Mouse (Mus musculus): ENCODE measurements at regions not wholly inside any gene's neighbourhood (a gene's known extent, or its start where the extent isn't known, plus 50 kb on each side); places are given as distances from the start of the nearest gene placed in this dataset.

DNA sequence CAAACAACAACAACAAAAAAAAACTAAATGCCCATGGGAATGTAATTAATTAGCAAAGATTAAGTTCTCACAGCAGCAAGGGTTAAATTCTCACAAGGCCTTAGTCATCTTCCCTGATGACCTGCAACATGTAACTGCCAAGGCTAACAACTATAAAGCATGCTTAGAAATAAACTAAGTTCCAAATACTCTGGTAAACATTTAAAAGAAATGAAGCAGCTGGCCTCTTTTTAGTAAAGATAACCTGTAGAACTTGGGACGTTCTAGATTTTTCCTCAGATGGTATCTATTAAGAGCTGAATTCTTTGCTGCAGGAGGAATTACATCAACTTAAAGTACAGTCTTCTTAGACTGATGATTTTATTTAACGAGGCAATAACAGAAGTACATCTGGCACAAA, 433.1 kb upstream of the Acvr2a start:
- H3K27ac ChIP-seq (ENCODE audit: insufficient read depth, low read length), result no peak overlapping the region
- no peaks in the 10 kb centered on the region for H3K27me3 ChIP-seq (ENCODE audit: control insufficient read depth, insufficient read depth, low read length)
- no peak for TF ChIP-seq POLR2A (IDR thresholded peaks at IDR 0.05; ENCODE audit: borderline replicate concordance, insufficient read depth, low read length)
- TF ChIP-seq CTCF (IDR thresholded peaks at IDR 0.05; ENCODE audit: borderline replicate concordance, insufficient read depth, low read depth, low read length), result no peak
- 82% methylated on average over 2 of the region's 2 CpGs for WGBS
- H3K4me1 ChIP-seq (ENCODE audit: control insufficient read depth, insufficient read depth, low read length), result no peaks in the 10 kb centered on the region
- DNase-seq, result no peak
- H3K4me3 ChIP-seq (replicated peaks; ENCODE audit: insufficient read depth, low read depth, low read length), result no peak overlapping the region

DNA sequence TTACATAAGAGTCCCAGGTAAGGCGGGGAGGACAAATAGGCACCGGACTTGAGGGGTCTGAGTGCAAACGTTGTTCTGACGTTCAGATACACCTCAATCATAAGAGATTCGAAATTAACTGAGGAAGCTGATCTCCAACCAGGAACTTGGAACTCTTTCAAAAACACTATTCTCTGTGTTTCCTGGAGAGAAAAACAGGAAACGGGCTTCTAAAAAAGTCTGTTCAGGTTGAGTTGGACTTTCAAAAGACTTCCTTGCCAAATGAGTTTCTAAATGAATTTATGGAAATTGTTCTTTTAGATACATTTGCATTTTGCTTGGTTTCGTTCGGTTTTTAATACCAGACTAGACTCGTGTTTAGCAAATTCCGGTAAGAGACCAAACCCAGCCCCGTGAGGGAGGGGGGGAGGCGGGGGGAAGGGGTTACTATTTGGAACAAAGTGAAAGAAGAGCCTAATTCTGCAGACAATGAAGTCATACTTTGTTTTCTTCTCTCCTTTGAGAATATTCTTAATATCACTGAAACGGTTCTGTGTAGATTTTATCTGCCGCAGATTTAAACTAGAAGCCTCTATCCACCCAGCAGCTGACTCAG, 432.3 kb upstream of the Acvr2a start:
- 71% methylated on average over 14 of the region's 14 CpGs for WGBS
- Histone ChIP-seq H3K4me3 (replicated peaks; ENCODE audit: insufficient read depth, low read depth, low read length) (no peak overlapping the region), H3K4me1 (ENCODE audit: control insufficient read depth, insufficient read depth, low read length) (no peaks in the 10 kb centered on the region), H3K27ac (ENCODE audit: insufficient read depth, low read length) (no peak overlapping the region), H3K27me3 (ENCODE audit: control insufficient read depth, insufficient read depth, low read length) (no peaks in the 10 kb centered on the region)
- no peak for TF ChIP-seq POLR2A (IDR thresholded peaks at IDR 0.05; ENCODE audit: borderline replicate concordance, insufficient read depth, low read length)
- TF ChIP-seq CTCF (IDR thresholded peaks at IDR 0.05; ENCODE audit: borderline replicate concordance, insufficient read depth, low read depth, low read length), result no peak
- no peak for DNase-seq

- no peak for TF ChIP-seq CTCF (IDR thresholded peaks at IDR 0.05; ENCODE audit: borderline replicate concordance, insufficient read depth, low read depth, low read length)
- TF ChIP-seq POLR2A (IDR thresholded peaks at IDR 0.05; ENCODE audit: borderline replicate concordance, insufficient read depth, low read length), result no peak
- 92% methylated on average over 1 of the region's 1 CpGs for WGBS
- DNase-seq, result no peak
- no peak overlapping the region for H3K4me3 ChIP-seq (replicated peaks; ENCODE audit: insufficient read depth, low read depth, low read length)
- H3K27ac ChIP-seq (ENCODE audit: insufficient read depth, low read length), result no peak overlapping the region
- no peaks in the 10 kb centered on the region for H3K27me3 ChIP-seq (ENCODE audit: control insufficient read depth, insufficient read depth, low read length)
- H3K4me1 ChIP-seq (ENCODE audit: control insufficient read depth, insufficient read depth, low read length), result no peaks in the 10 kb centered on the region
These were observed 415.4 kb upstream of the Acvr2a start for GRCm38 (mm10) chr2:48398504-48398903.

DNA sequence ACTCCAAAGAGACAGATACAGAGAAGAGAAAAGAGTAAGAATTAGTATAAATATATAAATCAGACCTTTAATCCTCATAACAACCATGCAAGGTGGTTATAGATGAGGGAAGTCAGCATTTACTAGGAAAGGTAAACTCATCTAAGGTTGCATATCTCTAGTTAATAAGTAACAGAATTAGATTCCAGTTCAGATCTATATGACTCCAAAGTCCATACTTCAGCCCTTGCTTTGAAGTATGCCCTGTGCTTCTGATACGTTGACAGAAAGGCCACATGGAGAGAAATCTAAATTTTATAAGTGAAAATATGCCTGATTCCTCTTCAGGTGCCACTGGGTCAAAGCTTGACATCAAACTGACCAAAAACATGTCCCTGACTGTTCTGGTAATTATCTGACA, 414.7 kb upstream of the Acvr2a start:
- H3K4me3 ChIP-seq (replicated peaks; ENCODE audit: insufficient read depth, low read depth, low read length), result no peak overlapping the region
- no peak overlapping the region for H3K27ac ChIP-seq (ENCODE audit: insufficient read depth, low read length)
- 81% methylated on average over 1 of the region's 1 CpGs for WGBS
- H3K27me3 ChIP-seq (ENCODE audit: control insufficient read depth, insufficient read depth, low read length), result no peaks in the 10 kb centered on the region
- no peak for DNase-seq
- no peak for TF ChIP-seq CTCF (IDR thresholded peaks at IDR 0.05; ENCODE audit: borderline replicate concordance, insufficient read depth, low read depth, low read length)
- no peak for TF ChIP-seq POLR2A (IDR thresholded peaks at IDR 0.05; ENCODE audit: borderline replicate concordance, insufficient read depth, low read length)
- no peaks in the 10 kb centered on the region for H3K4me1 ChIP-seq (ENCODE audit: control insufficient read depth, insufficient read depth, low read length)

GRCm38 (mm10) chr2:48402813-48403212, 411.1 kb upstream of the Acvr2a start:
- TF ChIP-seq CTCF (IDR thresholded peaks at IDR 0.05; ENCODE audit: borderline replicate concordance, insufficient read depth, low read depth, low read length) (no peak), POLR2A (IDR thresholded peaks at IDR 0.05; ENCODE audit: borderline replicate concordance, insufficient read depth, low read length) (no peak)
- Histone ChIP-seq H3K4me1 (ENCODE audit: control insufficient read depth, insufficient read depth, low read length) (peaks cover 2% of the 10 kb centered on the region; the same call in 1 of the 2 replicates), H3K4me3 (replicated peaks; ENCODE audit: insufficient read depth, low read depth, low read length) (no peak overlapping the region), H3K27ac (ENCODE audit: insufficient read depth, low read length) (no peak overlapping the region), H3K27me3 (ENCODE audit: control insufficient read depth, insufficient read depth, low read length) (no peaks in the 10 kb centered on the region)
- 88% methylated on average over 2 of the region's 2 CpGs for WGBS
- no peak for DNase-seq

DNA sequence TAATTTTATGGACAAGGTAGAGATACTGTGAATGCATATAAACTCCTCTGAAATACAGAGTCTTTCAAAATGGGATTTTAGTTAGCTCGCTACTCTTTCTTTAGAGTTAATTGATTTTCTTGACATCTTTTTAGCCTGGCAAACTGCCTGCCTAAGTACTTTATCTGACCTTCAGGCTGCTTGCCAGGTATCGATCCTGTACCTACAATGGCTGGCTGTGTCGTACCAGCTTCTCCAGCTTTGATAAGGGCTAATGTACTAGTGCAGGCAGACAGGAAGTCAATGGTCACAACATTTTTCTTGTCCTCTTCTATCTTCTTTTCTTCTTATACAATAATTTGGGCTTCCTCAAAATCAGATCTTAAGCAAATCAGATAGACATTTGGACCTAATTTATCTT, 409.4 kb upstream of the Acvr2a start:
- no peaks in the 10 kb centered on the region for H3K27me3 ChIP-seq (ENCODE audit: control insufficient read depth, insufficient read depth, low read length)
- no peak overlapping the region for H3K27ac ChIP-seq (ENCODE audit: insufficient read depth, low read length)
- 68% methylated on average over 3 of the region's 3 CpGs for WGBS
- TF ChIP-seq CTCF (IDR thresholded peaks at IDR 0.05; ENCODE audit: borderline replicate concordance, insufficient read depth, low read depth, low read length) (no peak), POLR2A (IDR thresholded peaks at IDR 0.05; ENCODE audit: borderline replicate concordance, insufficient read depth, low read length) (no peak)
- H3K4me1 ChIP-seq (ENCODE audit: control insufficient read depth, insufficient read depth, low read length), result peaks cover 5% of the 10 kb centered on the region; the same call in 1 of the 2 replicates
- no peak for DNase-seq
- H3K4me3 ChIP-seq (replicated peaks; ENCODE audit: insufficient read depth, low read depth, low read length), result no peak overlapping the region

- peaks cover 5% of the 10 kb centered on the region; the same call in 1 of the 2 replicates for H3K4me1 ChIP-seq (ENCODE audit: control insufficient read depth, insufficient read depth, low read length)
- WGBS, result 36% methylated on average over 5 of the region's 5 CpGs
- no peak overlapping the region for H3K4me3 ChIP-seq (replicated peaks; ENCODE audit: insufficient read depth, low read depth, low read length)
- H3K27ac ChIP-seq (ENCODE audit: insufficient read depth, low read length), result no peak overlapping the region
- no peaks in the 10 kb centered on the region for H3K27me3 ChIP-seq (ENCODE audit: control insufficient read depth, insufficient read depth, low read length)
- peak; percentile 10 to 31 for DNase-seq
- TF ChIP-seq POLR2A (IDR thresholded peaks at IDR 0.05; ENCODE audit: borderline replicate concordance, insufficient read depth, low read length) (no peak), CTCF (IDR thresholded peaks at IDR 0.05; ENCODE audit: borderline replicate concordance, insufficient read depth, low read depth, low read length) (no peak)
These were observed 406.0 kb upstream of the Acvr2a start for GRCm38 (mm10) chr2:48407876-48408275.

DNA sequence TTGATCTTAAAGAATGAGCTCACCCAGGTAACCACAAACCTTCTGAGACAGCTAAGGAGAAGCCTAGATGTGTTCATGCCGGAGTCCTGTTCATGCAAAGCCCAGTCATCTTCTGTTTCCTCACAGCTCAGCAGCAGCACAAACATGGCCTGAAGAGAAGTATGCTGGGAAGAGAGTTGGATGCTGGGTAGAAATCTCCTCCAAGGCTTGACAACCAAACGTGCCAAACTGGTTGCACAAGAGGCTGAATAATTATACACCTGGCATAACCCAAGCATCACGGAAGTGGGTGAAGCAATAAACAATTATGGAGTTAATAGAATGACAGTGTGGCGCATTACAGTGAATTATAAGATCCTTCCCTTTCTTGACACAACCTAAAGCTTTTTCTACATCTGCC, 404.0 kb upstream of the Acvr2a start:
- H3K4me1 ChIP-seq (ENCODE audit: control insufficient read depth, insufficient read depth, low read length), result peaks cover 5% of the 10 kb centered on the region; the same call in 1 of the 2 replicates
- H3K27ac ChIP-seq (ENCODE audit: insufficient read depth, low read length), result no peak overlapping the region
- H3K4me3 ChIP-seq (replicated peaks; ENCODE audit: insufficient read depth, low read depth, low read length), result no peak overlapping the region
- DNase-seq, result no peak
- 90% methylated on average over 4 of the region's 4 CpGs for WGBS
- TF ChIP-seq CTCF (IDR thresholded peaks at IDR 0.05; ENCODE audit: borderline replicate concordance, insufficient read depth, low read depth, low read length), result no peak
- TF ChIP-seq POLR2A (IDR thresholded peaks at IDR 0.05; ENCODE audit: borderline replicate concordance, insufficient read depth, low read length), result no peak
- no peaks in the 10 kb centered on the region for H3K27me3 ChIP-seq (ENCODE audit: control insufficient read depth, insufficient read depth, low read length)
